Mouse (Mus musculus) liver, embryonic 13.5 days (tissue): ENCODE data around the gene Grm1. TPM values are rescaled to one million over a fixed set of nuclear protein-coding genes. Genes with fewer than 3 reads are reported as not detected.
A peak's percentile ranks its signal among the peaks of the same experiment; 100 is the strongest.

ENCODE experiments used
- ATAC-seq: fragments of 200-750 bp; cut with Nextera tagmentation; 2 replicates; pipeline ENCODE4 v1.8.0; 2017; ENCODE audit warnings: low read depth, mild to moderate bottlenecking, moderate number of reproducible peaks, moderate library complexity
- DNase-seq: peaks from one replicate; pipeline ENCODE4 v3.0.0; 2022
- H3K27ac ChIP-seq: fragments of 300-500 bp; sonication (generic); 2 replicates; pipeline ENCODE4 v1.5.1; 2015; ENCODE audit warnings: moderate library complexity, mild to moderate bottlenecking, inconsistent platforms
- H3K27me3 ChIP-seq: fragments of 300-500 bp; sonication (generic); 2 replicates; pipeline ENCODE4 v1.6.1; 2015; ENCODE audit warnings: mild to moderate bottlenecking, inconsistent platforms
- H3K36me3 ChIP-seq: fragments of 300-500 bp; sonication (generic); 2 replicates; pipeline ENCODE4 v1.6.1; 2015; ENCODE audit warnings: mild to moderate bottlenecking, inconsistent platforms
- H3K4me1 ChIP-seq: fragments of 300-500 bp; sonication (generic); replicated peaks from 2 replicates; pipeline ENCODE4 v1.6.1; 2015; ENCODE audit warnings: inconsistent platforms
- H3K4me2 ChIP-seq: fragments of 300-500 bp; sonication (generic); 2 replicates; pipeline ENCODE4 v1.6.1; 2015; ENCODE audit warnings: inconsistent platforms, mild to moderate bottlenecking, moderate library complexity
- H3K4me3 ChIP-seq: fragments of 300-500 bp; sonication (generic); replicated peaks from 2 replicates; pipeline ENCODE4 v1.5.1; 2015; ENCODE audit warnings: mild to moderate bottlenecking, inconsistent platforms
- H3K9ac ChIP-seq: fragments of 300-500 bp; sonication (generic); 2 replicates; pipeline ENCODE4 v1.6.1; 2015; ENCODE audit warnings: mild to moderate bottlenecking, inconsistent platforms
- H3K9me3 ChIP-seq: fragments of 300-500 bp; sonication (generic); replicated peaks from 2 replicates; pipeline ENCODE4 v1.6.1; 2016; ENCODE audit warnings: inconsistent platforms
- WGBS: fragments of 180-500 bp; shearing (Covaris S2); methylation state at CpG from one replicate; pipeline ENCODE4 v1.1.7; 2015; ENCODE audit not compliant: insufficient replicate concordance; 5-methylcytosine and 5-hydroxymethylcytosine counted together
- polyA plus RNA-seq: library from polyadenylated mRNA; unstranded; fragments of >200 nt; fragmentation: Nextera tagmentation; extraction: Ambion mirVana; gene quantifications from 2 replicates; pipeline ENCODE4 v1.2.1, GENCODE M21; 2015

Gene Grm1
- polyA plus RNA-seq, 1 experiment from 2014 or later, result 0.08 TPM

- Histone ChIP-seq H3K4me1 (no peaks in the 10 kb centered on the region), H3K9me3 (no peaks in the 10 kb centered on the region), H3K4me2 (no peak overlapping the region), H3K36me3 (no peaks in the 10 kb centered on the region), H3K4me3 (no peak overlapping the region), H3K27me3 (no peaks in the 10 kb centered on the region), H3K27ac (no peak overlapping the region), H3K9ac (no peak overlapping the region)
- 42% methylated on average over 1 of the region's 1 CpGs for WGBS
- DNase-seq, result no peak
- no peak for ATAC-seq
Observed at GRCm38 (mm10) chr10:10708031-10708430, 374.1 kb downstream of the Grm1 start.

GRCm38 (mm10) chr10:10701326-10701725 lies 380.8 kb downstream of the Grm1 start:
- Histone ChIP-seq H3K4me1 (no peaks in the 10 kb centered on the region), H3K27me3 (no peaks in the 10 kb centered on the region), H3K36me3 (no peaks in the 10 kb centered on the region), H3K9ac (no peak overlapping the region), H3K4me3 (no peak overlapping the region), H3K4me2 (no peak overlapping the region), H3K9me3 (no peaks in the 10 kb centered on the region), H3K27ac (no peak overlapping the region)
- ATAC-seq (no peak), DNase-seq (no peak)
- 45% methylated on average over 1 of the region's 1 CpGs for WGBS

GRCm38 (mm10) chr10:10700903-10701302 lies 381.3 kb downstream of the Grm1 start:
- Histone ChIP-seq H3K4me1 (no peaks in the 10 kb centered on the region), H3K9ac (no peak overlapping the region), H3K27me3 (no peaks in the 10 kb centered on the region), H3K4me3 (no peak overlapping the region), H3K36me3 (no peaks in the 10 kb centered on the region), H3K27ac (no peak overlapping the region), H3K9me3 (no peaks in the 10 kb centered on the region), H3K4me2 (no peak overlapping the region)
- no peak for DNase-seq
- WGBS, result 3% methylated on average over 1 of the region's 1 CpGs
- no peak for ATAC-seq

GRCm38 (mm10) chr10:10697497-10697896 lies 384.7 kb downstream of the Grm1 start:
- Histone ChIP-seq H3K4me2 (no peak overlapping the region), H3K36me3 (no peaks in the 10 kb centered on the region), H3K27ac (no peak overlapping the region), H3K9me3 (no peaks in the 10 kb centered on the region), H3K9ac (no peak overlapping the region), H3K27me3 (no peaks in the 10 kb centered on the region), H3K4me1 (no peaks in the 10 kb centered on the region), H3K4me3 (no peak overlapping the region)
- DNase-seq (no peak), ATAC-seq (no peak)
- WGBS, result 64% methylated on average over 6 of the region's 6 CpGs

- ATAC-seq, result no peak
- Histone ChIP-seq H3K9me3 (no peaks in the 10 kb centered on the region), H3K4me1 (no peaks in the 10 kb centered on the region), H3K27me3 (peaks cover 5% of the 10 kb centered on the region; the same call in 1 of the 2 replicates), H3K9ac (no peak overlapping the region), H3K27ac (no peak overlapping the region), H3K36me3 (no peaks in the 10 kb centered on the region), H3K4me3 (no peak overlapping the region), H3K4me2 (peak overlapping the region; percentile 43)
- 23% methylated on average over 11 of the region's 11 CpGs for WGBS
- DNase-seq, result no peak
Observed at GRCm38 (mm10) chr10:10689668-10690223, 392.4 kb downstream of the Grm1 start.

GRCm38 (mm10) chr10:10688907-10689667 lies 393.1 kb downstream of the Grm1 start:
- Histone ChIP-seq H3K27me3 (peaks cover 5% of the 10 kb centered on the region; the same call in 1 of the 2 replicates), H3K4me2 (peak overlapping the region; percentile 43), H3K9ac (no peak overlapping the region), H3K36me3 (no peaks in the 10 kb centered on the region), H3K4me1 (no peaks in the 10 kb centered on the region), H3K27ac (no peak overlapping the region), H3K4me3 (peak overlapping the region; percentile 19; the same call in 1 of the 2 replicates), H3K9me3 (no peaks in the 10 kb centered on the region)
- 5% methylated on average over 35 of the region's 35 CpGs for WGBS
- ATAC-seq, result no peak
- DNase-seq, result no peak

GRCm38 (mm10) chr10:10681048-10681447 lies 401.1 kb downstream of the Grm1 start, which contains the start of gene Gm10944:
TSS of gene Gm10944 (plus strand) at chr10:10681348.
- 72% methylated on average over 1 of the region's 1 CpGs for WGBS
- Histone ChIP-seq H3K27me3 (no peaks in the 10 kb centered on the region), H3K36me3 (no peaks in the 10 kb centered on the region), H3K4me2 (no peak within 1 kb of the TSS), H3K27ac (no peak within 1 kb of the TSS), H3K9me3 (no peaks in the 10 kb centered on the region), H3K4me1 (no peaks in the 10 kb centered on the region), H3K4me3 (no peak within 1 kb of the TSS), H3K9ac (no peak within 1 kb of the TSS)
- no peak for DNase-seq
- no peak for ATAC-seq

- no peak for ATAC-seq
- H3K9me3 ChIP-seq, result no peaks in the 10 kb centered on the region
- no peak overlapping the region for H3K9ac ChIP-seq
- no peak overlapping the region for H3K4me3 ChIP-seq
- no peak overlapping the region for H3K27ac ChIP-seq
- no peaks in the 10 kb centered on the region for H3K27me3 ChIP-seq
- no peak overlapping the region for H3K4me2 ChIP-seq
- no peaks in the 10 kb centered on the region for H3K4me1 ChIP-seq
- no peak for DNase-seq
- no peaks in the 10 kb centered on the region for H3K36me3 ChIP-seq
- 45% methylated on average over 3 of the region's 3 CpGs for WGBS
Observed at GRCm38 (mm10) chr10:10659976-10660375, 422.2 kb downstream of the Grm1 start.

GRCm38 (mm10) chr10:10659161-10659560 lies 423.0 kb downstream of the Grm1 start:
- Histone ChIP-seq H3K4me2 (no peak overlapping the region), H3K9ac (no peak overlapping the region), H3K36me3 (no peaks in the 10 kb centered on the region), H3K27me3 (no peaks in the 10 kb centered on the region), H3K9me3 (no peaks in the 10 kb centered on the region), H3K27ac (no peak overlapping the region), H3K4me1 (no peaks in the 10 kb centered on the region), H3K4me3 (no peak overlapping the region)
- no peak for ATAC-seq
- DNase-seq, result no peak
- 58% methylated on average over 3 of the region's 3 CpGs for WGBS

- H3K27me3 ChIP-seq, result no peaks in the 10 kb centered on the region
- no peak for DNase-seq
- no peaks in the 10 kb centered on the region for H3K9me3 ChIP-seq
- no peak overlapping the region for H3K4me3 ChIP-seq
- no peak overlapping the region for H3K4me2 ChIP-seq
- no peaks in the 10 kb centered on the region for H3K4me1 ChIP-seq
- WGBS, result 46% methylated on average over 4 of the region's 4 CpGs
- ATAC-seq, result no peak
- H3K27ac ChIP-seq, result no peak overlapping the region
- H3K9ac ChIP-seq, result no peak overlapping the region
- no peaks in the 10 kb centered on the region for H3K36me3 ChIP-seq
Observed at GRCm38 (mm10) chr10:10656621-10657020, 425.5 kb downstream of the Grm1 start.

GRCm38 (mm10) chr10:10655991-10656390 lies 426.2 kb downstream of the Grm1 start:
- Histone ChIP-seq H3K27me3 (no peaks in the 10 kb centered on the region), H3K9me3 (no peaks in the 10 kb centered on the region), H3K27ac (no peak overlapping the region), H3K4me1 (no peaks in the 10 kb centered on the region), H3K4me3 (no peak overlapping the region), H3K9ac (no peak overlapping the region), H3K4me2 (no peak overlapping the region), H3K36me3 (no peaks in the 10 kb centered on the region)
- no peak for DNase-seq
- ATAC-seq, result no peak
